Mouse (Mus musculus) testis, adult 2 months (tissue): ENCODE data around the gene Ppil1.

Experiments used
- CTCF ChIP-seq: fragments of 200-500 bp; IDR thresholded peaks from 2 replicates; pipeline ENCODE4 v1.5.1; 2012; ENCODE audit warnings: low read depth, mild to moderate bottlenecking, inconsistent platforms, low read length, moderate library complexity; ENCODE audit not compliant: control insufficient read depth, insufficient read depth, insufficient replicate concordance
- POLR2A ChIP-seq: fragments of 200-500 bp; IDR thresholded peaks from 2 replicates; pipeline ENCODE4 v1.6.1; 2012; ENCODE audit warnings: low read depth, mild to moderate bottlenecking, inconsistent platforms, low read length, moderate library complexity; ENCODE audit not compliant: control insufficient read depth

DNA sequence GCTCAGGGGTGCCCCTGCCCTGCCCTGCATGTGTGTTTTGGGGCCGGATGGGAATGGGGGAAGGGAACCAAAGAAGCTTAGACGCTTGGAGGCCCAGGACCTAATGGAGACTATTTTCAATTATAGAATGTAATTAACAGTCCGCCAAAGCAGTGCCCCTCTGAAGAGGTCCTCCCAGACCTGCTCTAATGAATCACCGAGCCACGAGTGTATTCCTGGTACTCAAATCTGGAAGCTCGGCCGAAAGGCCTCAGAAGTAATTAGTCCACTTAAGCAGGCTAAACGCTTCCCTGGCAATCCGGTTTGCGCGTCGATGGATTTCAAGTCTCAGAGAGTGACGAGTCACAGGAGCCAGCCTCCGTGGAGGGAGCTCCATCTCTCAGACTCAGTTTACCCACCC is 43.4 kb downstream of the Ppil1 start:
- no peak for TF ChIP-seq CTCF
- no peak for TF ChIP-seq POLR2A
